Mouse (Mus musculus) MEL (cell line): ENCODE results near the gene Rbm15b.

Source experiments
- CHD2 ChIP-seq: IDR thresholded peaks from 2 replicates; pipeline ENCODE4 v1.6.1; 2011; ENCODE audit warnings: low read length, improper control_type of control experiment
- CTCF ChIP-seq, 3 experiments: IDR thresholded peaks in 2 of 3; conservative IDR thresholded peaks in 1 of 3; 2 replicates each; pipeline ENCODE4 v1.5.1; 2011 to 2012; ENCODE audit warnings: low read length in 3 of 3, low read depth in 2 of 3, mild to moderate bottlenecking in 2 of 3, improper control_type of control experiment in 1 of 3, inconsistent platforms in 1 of 3, mixed read lengths in 1 of 3, moderate library complexity in 1 of 3; ENCODE audit not compliant: control insufficient read depth in 1 of 3, insufficient read depth in 1 of 3, poor library complexity in 1 of 3, severe bottlenecking in 1 of 3
- POLR2A ChIP-seq, 2 experiments: IDR thresholded peaks; 2 replicates each; pipeline ENCODE4 v1.6.1; 2011 to 2012; ENCODE audit warnings: low read length in 2 of 2, mild to moderate bottlenecking in 2 of 2, control low read depth in 1 of 2, improper control_type of control experiment in 1 of 2, low read depth in 1 of 2, moderate library complexity in 1 of 2; ENCODE audit not compliant: control insufficient read depth in 1 of 2, insufficient read depth in 1 of 2, poor library complexity in 1 of 2
- POLR2AphosphoS5 ChIP-seq: IDR thresholded peaks from 2 replicates; pipeline ENCODE4 v1.6.1; 2012; ENCODE audit warnings: low read depth, borderline replicate concordance, mild to moderate bottlenecking, inconsistent platforms, low read length, moderate library complexity, mixed read lengths
- SIN3A ChIP-seq: IDR thresholded peaks from 2 replicates; pipeline ENCODE4 v1.6.1; 2012; ENCODE audit warnings: low read length, improper control_type of control experiment, inconsistent platforms
- TAL1 ChIP-seq: IDR thresholded peaks from 2 replicates; pipeline ENCODE4 v1.6.1; 2012; ENCODE audit warnings: mild to moderate bottlenecking, inconsistent platforms, low read length, moderate library complexity, mixed read lengths
- ZC3H11A ChIP-seq: IDR thresholded peaks from 2 replicates; pipeline ENCODE4 v1.6.1; 2012; ENCODE audit warnings: low read depth, mild to moderate bottlenecking, inconsistent platforms, low read length, improper control_type of control experiment

- TF ChIP-seq TAL1 (no peak), CTCF (IDR thresholded peaks at IDR 0.05 in 2 of 3, conservative IDR thresholded peaks at IDR 0.05 in 1 of 3; ENCODE audit: control insufficient read depth in 1 of 3, insufficient read depth in 1 of 3, low read depth in 2 of 3, low read length in 3 of 3, poor library complexity in 1 of 3, severe bottlenecking in 1 of 3) (no peak), POLR2AphosphoS5 (0 out of 2 replicates have a peak, but pooled peaks have one; percentile 23), POLR2A (IDR thresholded peaks at IDR 0.05; ENCODE audit: control insufficient read depth in 1 of 2, insufficient read depth in 1 of 2, low read depth in 1 of 2, low read length in 2 of 2, poor library complexity in 1 of 2) (no peak), ZC3H11A (no peak), CHD2 (no peak), SIN3A (no peak)
Measured at GRCm38 (mm10) chr9:106892552-106892875, 5.3 kb upstream of the Rbm15b start.
